Mouse (Mus musculus): Measurements from ENCODE around the gene Tmem123.

GRCm38 (mm10) chr9:7786086-7786485 is 22.2 kb downstream of the Tmem123 start:
- TF ChIP-seq GATA1 (IDR thresholded peaks at IDR 0.05; ENCODE audit: low read length) = no peak
- no peak for TF ChIP-seq TAL1 (IDR thresholded peaks at IDR 0.05; ENCODE audit: low read length)

Data from erythroblast, embryonic 14.5 days (primary cell).